Mouse (Mus musculus) lung, postnatal 14 days (tissue): Measurements from ENCODE around the gene Parm1.

ENCODE experiments used
- DNase-seq: peaks from one replicate; pipeline ENCODE4 v3.0.0; 2021

The Parm1 gene

GRCm38 (mm10) chr5:91662715-91663114 lies 145.3 kb downstream of the Parm1 start:
- DNase-seq: no peak

- DNase-seq: no peak
Measured at GRCm38 (mm10) chr5:91667127-91667526, 149.7 kb downstream of the Parm1 start.

GRCm38 (mm10) chr5:91669235-91669634 lies 151.8 kb downstream of the Parm1 start:
- no peak for DNase-seq
